Mouse (Mus musculus) embryonic facial prominence, embryonic 10.5 days (tissue): ENCODE measurements around the gene Stard3nl. TPM values are rescaled to one million over a fixed set of nuclear protein-coding genes. Genes with fewer than 3 reads are reported as not detected.
"Not testable (repeated sequence)": the region's sequence is repeated elsewhere in the genome, so short reads cannot be mapped to it uniquely, and the experiment has no call there.

Experiments used
- DNase-seq: peaks from one replicate; pipeline ENCODE4 v3.0.0-alpha.2; 2017; ENCODE audit warnings: low spot score
- H3K27ac ChIP-seq: fragments of 300-500 bp; sonication (generic); replicated peaks from 2 replicates; pipeline ENCODE4 v1.5.1; 2016; ENCODE audit warnings: mild to moderate bottlenecking
- H3K27me3 ChIP-seq: fragments of 300-500 bp; sonication (generic); replicated peaks from 2 replicates; pipeline ENCODE4 v1.6.1; 2016; ENCODE audit warnings: low read depth, mild to moderate bottlenecking; ENCODE audit not compliant: poor library complexity, severe bottlenecking
- H3K36me3 ChIP-seq: fragments of 300-500 bp; sonication (generic); replicated peaks from 2 replicates; pipeline ENCODE4 v1.6.1; 2016; ENCODE audit warnings: mild to moderate bottlenecking, moderate library complexity
- H3K4me1 ChIP-seq: fragments of 300-500 bp; sonication (generic); 2 replicates; pipeline ENCODE4 v1.6.1; 2016
- H3K4me3 ChIP-seq: fragments of 300-500 bp; sonication (generic); 2 replicates; pipeline ENCODE4 v1.5.1; 2016; ENCODE audit warnings: mild to moderate bottlenecking, moderate library complexity
- H3K9me3 ChIP-seq: fragments of 300-500 bp; sonication (generic); 2 replicates; pipeline ENCODE4 v1.6.1; 2016; ENCODE audit warnings: mild to moderate bottlenecking
- WGBS: fragments of 180-500 bp; shearing (Covaris S2); methylation state at CpG from one replicate; pipeline ENCODE4 v1.1.7; 2016; 5-methylcytosine and 5-hydroxymethylcytosine counted together
- polyA plus RNA-seq: library from polyadenylated mRNA; unstranded; fragments of >200 nt; fragmentation: Nextera tagmentation; extraction: Ambion mirVana; gene quantifications from 2 replicates; pipeline ENCODE4 v1.2.1, GENCODE M21; 2016

Stard3nl gene
- polyA plus RNA-seq, 1 experiment from 2014 or later: 102 TPM

DNA sequence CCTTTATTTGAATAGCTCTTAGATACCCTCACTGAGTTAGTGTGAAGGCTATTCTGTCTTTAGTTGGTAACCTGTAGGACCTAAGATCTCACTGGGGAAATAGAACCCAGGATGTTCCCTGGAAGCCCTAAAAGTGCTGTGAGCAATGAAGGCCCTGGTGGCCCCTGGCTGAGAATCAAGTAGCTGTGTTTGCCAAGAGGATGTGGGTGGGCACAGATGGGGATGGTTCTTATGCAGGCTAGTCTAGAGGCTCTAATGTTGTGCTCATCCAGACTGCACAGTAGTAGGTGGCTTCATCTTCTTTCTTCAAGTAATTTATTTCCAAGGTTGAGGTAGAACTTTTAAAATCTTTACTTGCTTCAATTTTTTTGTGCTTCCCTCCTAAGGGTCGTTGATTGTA is 59.3 kb downstream of the Stard3nl start:
- not testable (repeated sequence) for H3K36me3 ChIP-seq, H3K27me3 ChIP-seq, H3K9me3 ChIP-seq, H3K4me3 ChIP-seq, DNase-seq, H3K27ac ChIP-seq, H3K4me1 ChIP-seq
- 88% methylated on average over 1 of the region's 1 CpGs for whole genome bisulfite sequencing

Other genes starting within 250 kb of the Stard3nl start
- 12.1 and 13.2 TPM in 2 replicates for gene Epdr1, start 224.1 kb upstream of the Stard3nl start, polyA plus RNA-seq
- gene Sfrp4, start 227.3 kb upstream of the Stard3nl start, polyA plus RNA-seq: 0.26 and 0.67 TPM in 2 replicates